Mouse (Mus musculus): Measurements from ENCODE around the gene B3galt4.
"Not testable (repeated sequence)": the region's sequence is repeated elsewhere in the genome, so short reads cannot be mapped to it uniquely, and the experiment has no call there.

Gene B3galt4

DNA sequence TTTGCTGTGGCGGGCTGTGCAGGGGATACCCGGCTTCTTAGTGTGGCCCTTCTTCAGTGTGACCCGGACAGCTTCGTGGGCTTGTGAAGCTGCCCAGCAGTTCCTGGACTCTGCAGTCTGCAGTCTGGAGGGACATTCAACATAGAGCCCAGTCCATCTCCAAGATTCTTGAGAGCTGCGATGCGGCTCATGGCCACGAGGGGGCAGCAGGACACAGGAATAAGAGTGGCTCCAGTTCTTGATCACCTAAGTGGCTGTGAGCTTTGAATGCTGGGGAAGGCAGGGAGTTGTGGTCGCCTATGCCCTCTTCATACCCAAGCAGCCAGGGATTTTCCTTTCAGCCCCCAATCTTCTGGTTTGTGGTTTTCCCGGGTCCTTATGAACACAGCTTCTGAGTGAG is 17.2 kb upstream of the B3galt4 start:
- DNase-seq (ENCODE audit: low read depth, low spot score): peak; percentile 28

DNA sequence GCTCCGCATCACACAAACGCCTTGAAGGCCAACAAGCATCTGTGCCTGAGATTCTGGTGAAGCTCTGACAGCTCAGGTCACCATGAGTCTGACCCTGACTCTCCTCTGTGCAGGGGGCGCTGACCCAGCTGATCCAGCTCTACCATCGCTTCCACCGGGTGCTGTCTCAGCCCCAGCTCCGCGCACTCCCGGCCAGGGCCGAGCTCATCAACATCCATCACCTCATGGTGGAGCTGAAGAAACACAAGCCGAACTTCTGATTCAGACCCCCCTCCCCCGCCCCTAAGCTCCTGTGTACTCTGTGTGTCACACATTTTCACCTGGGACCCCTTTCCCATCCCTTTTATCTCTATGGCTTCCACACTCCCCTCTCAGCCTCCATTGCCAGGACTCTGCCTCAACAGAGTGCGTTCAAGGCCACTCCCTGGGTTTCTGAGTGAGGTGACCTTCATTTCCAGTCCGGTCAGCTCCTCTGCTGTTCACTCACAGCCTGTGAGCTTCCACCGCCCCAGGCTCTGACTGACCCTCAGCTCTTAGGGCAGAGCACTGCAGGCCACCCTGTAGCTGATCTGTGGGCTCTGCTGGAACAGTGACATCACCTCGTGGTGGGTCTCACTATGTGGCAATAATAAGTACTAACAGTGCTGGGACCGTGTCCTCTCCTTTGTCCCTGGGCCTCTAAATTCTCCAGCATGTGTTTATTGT is 14.7 kb upstream of the B3galt4 start:
- DNase-seq (ENCODE audit: low read depth, low spot score): no peak

DNA sequence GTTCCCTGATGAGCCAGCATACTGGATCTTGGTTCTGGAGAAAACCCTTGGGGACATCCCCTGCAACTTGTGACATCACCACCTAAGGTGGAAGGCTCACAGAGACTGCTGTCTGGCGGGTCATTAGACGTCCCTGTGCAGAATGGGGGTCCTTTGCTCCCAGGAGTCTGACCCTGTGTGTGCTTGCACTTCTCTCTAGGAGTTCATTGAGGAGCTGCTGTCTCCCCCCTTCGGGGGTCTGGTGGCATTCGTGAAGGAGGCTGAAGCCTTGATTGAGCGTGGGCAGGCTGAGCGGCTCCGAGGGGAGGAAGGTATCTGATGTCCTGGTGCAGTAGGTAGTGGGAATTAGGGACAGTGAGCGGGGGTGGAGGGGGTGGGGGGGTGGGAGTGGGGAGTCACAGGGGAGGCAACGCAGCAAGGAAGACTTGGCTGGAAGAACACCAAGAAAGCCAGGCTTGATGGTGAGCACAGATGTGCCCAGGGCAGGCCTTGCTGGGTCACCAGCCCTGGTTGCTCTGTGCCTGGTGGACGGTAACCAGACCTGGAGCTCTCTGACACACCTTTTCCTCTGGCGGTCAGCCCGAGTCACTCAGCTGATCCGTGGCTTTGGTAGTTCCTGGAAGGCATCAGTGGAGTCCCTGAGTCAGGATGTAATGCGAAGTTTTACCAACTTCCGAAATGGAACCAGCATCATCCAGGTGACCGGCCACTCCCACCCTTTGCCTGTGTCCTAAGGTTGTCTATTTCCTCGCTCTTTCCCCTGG is 14.0 kb upstream of the B3galt4 start:
- DNase-seq (ENCODE audit: low read depth, low spot score): no peak

DNA sequence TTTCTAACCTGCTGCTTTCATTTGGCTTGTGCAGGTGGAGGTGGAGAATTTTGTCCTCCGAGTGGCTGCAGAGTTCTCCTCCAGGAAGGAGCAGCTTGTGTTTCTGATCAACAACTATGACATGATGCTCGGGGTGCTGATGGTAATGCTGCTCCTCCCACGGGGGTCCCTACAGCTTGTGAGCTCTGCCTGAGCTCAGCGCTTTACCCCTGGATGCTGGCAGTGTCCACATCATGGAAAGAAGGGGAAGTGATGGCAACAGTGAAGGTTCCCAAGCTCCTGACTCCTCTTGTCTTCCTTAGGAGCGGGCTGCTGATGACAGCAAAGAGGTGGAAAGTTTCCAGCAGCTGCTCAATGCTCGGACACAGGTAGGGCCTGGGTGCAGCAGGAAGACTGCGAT is 11.6 kb upstream of the B3galt4 start:
- no peak for DNase-seq (ENCODE audit: low read depth, low spot score)

DNA sequence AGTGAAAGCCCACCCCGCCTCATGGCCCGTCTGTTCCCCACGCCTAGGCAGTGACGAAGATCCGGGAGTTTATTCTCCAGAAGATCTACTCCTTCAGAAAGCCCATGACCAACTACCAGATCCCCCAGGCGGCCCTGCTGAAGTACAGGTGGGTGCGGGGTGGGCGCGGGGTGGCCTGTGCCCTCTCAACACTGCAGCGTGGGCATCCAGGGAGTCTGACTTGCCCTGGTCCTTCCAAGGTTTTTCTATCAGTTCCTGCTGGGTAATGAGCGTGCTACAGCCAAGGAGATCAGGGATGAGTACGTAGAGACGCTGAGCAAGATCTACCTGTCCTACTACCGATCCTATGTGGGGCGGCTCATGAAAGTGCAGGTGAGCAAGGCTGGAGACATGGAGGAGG is 8.7 kb upstream of the B3galt4 start:
- DNase-seq (ENCODE audit: low read depth, low spot score): no peak

DNA sequence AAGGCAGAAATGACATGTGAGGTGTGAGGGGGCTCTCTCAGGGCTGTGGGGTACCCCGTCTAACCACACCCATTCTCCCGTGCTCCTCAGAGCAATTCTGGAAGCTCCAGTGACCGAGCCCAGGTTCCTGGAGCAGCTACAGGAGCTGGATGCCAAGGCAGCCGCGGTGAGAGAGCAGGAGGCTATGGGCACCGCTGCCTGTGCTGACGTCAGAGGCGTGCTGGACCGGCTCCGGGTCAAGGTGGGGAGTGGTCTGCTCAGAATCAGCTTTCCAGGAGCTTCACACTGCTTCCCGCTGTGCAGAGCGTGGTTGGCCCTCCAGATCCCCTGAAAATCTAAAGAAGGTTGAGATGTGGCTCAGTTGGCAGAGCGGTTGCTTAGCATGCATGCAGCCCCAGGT is 7.8 kb upstream of the B3galt4 start:
- DNase-seq (ENCODE audit: low read depth, low spot score): no peak

DNA sequence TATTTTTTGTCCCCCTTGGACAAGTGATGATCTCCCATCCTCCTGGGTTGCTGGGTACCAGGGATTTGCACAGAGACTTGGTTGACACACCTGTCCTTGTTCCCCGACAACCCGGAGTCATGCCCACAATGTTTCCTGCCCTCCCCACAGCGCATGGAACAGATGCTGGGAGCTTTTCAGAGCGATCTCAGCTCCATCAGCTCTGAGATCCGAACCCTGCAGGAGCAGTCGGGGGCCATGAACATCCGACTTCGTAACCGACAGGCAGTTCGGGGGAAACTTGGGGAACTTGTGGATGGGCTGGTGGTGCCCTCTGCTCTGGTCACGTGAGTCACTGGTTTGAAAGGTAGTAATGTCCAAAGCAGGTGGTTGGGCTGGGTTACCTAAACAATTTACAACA is 7.2 kb upstream of the B3galt4 start:
- DNase-seq (ENCODE audit: low read depth, low spot score): no peak

DNA sequence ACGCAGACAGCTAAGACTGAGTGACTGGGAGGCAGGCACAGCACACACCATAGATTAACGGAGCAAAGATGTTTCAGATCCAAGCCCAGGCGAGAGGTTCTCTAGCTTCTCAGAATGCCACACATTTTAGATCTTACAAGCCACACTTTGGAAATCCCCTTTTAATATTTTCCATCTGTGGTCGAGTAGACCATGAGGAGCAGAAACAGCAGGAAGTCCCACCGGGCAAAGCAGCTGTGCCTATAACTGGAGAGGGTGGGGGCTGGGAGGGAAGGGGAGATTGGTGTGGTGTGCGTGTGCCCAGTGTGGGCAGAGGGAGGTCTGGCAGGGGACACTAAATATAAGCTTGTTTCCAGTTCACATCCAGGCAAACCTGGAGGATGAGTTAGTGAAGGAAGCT is 6.2 kb upstream of the B3galt4 start:
- no peak for DNase-seq (ENCODE audit: low read depth, low spot score)

DNA sequence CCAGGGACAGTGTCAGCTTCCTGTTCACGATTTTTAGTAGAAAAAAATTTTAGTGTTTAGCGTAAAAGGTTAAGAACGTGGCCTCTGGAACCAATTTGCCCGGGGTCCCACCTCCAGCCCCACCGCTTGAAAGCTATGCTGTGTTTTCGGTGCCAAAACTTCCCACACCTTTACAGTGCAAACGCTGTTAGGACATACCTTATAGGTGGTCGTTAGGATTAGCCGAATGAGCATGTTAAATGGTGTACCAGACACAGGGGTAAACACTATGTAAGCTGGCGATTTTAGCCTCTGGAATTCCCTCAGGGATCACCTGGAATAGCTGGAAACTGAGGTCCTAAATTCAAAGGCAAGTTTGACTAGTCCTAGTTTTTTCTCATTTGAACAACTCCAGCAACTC is 5.0 kb upstream of the B3galt4 start:
- DNase-seq (ENCODE audit: low read depth, low spot score): no peak

DNA sequence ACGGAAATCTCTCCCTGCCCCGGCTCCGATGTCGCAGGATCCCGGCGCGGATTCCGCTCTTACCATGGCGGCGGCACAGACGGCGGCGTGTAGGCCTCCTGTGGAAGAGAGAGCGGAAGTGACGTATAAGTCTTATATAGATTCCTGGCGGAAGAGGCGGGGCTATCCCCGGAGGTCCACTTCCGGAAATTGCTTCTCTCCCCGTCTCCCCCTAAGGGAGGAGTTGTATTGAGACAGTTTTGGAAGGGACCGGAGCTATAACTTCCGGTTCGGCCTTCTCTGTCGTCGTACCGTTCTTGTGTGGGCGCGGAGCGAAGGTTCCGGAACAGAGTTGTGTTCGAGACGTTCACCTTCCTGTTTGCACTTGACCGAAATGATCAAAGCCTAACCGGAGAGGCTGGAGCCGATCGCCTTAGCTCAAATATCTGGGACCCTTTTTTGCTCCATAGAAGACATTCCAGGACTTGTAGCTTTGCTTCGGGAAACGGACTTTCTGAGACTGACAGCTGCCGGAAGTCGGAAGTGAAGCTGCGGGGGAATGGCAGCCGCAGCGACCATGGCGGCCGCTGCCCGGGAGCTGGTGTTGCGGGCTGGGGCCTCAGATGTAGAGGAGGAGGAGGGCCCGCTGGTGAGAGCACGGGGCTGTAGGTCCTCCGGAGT is 4.4 kb upstream of the B3galt4 start, which contains the start of the genes Vps52 and Rps18:
TSS of gene Vps52 (plus strand) at position 258 of the 660 bp plus-strand sequence.
TSS of gene Rps18 (minus strand) at position 447 of the 660 bp plus-strand sequence.
- DNase-seq (ENCODE audit: low read depth, low spot score): peak; percentile 96

DNA sequence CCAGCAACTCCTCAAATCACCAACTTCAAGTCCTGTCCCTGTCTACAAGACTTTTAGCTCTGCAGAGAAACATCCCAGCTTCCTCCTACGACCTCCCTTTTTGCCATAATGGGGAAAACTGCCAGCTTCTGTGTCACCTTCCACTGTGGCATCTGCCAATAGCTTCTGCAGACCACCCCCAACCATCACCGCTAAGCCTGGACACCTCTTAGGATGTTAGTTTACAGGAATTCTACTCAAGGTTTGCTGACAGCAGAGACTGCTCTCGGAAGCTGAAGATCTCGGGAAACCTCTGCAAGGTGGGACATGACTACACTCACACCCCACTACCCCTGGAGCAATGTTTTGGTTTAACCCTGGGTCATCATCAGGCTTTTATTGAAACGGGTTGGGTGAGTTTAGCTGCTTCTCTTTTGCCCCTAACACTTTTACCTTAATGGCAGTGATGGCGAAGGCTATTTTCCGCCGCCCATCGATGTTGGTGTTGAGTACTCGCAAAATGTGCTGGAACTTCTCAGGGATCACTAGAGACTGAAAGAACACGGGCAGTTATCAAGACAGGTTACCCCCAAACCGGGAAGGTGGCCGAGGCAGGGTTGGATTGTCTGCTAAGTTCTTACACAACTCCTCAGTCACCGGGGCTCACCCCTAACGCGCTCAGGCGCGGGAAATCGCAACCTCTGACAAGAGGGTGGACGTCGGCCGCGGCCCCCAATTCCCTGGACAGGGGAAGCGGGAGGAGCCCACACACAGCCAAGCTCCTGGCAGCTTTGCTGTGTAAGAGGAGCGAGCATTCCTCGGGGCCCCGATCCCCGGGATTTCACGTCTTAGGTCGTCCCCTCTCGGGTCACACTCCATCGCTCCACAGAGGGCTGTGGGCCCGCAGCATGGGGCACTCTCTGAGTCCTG is 3.6 kb upstream of the B3galt4 start:
- DNase-seq (ENCODE audit: low read depth, low spot score): no peak

DNA sequence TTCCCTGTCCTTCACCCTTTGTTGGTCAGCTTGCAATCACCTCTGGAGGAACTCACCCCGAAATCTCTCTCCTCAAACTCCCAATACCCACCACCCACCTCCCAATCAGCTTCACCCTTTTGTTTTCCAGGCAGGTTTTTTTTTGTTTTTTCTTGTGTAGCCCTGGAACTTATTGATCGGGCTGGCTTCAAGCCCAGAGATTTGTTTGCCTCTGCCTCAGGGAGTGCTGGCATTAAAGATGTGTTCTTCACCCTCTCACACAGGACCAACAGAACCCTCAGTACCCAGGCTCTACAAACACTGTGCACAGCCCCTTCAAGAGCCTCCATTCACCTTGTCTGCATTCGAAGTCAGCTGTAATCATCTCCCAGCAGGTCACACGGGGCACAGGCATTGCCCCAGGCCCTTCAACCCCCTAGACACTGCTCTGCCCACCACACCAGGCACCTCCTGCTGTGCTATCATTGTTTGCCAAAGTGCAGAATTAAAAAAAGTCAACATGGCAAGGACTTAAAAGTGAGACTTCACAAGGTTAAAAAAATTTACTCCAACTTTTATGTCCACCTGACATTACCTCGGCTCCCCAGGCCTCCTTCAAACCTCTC is 2.8 kb upstream of the B3galt4 start:
- DNase-seq (ENCODE audit: low read depth, low spot score): no peak

DNA sequence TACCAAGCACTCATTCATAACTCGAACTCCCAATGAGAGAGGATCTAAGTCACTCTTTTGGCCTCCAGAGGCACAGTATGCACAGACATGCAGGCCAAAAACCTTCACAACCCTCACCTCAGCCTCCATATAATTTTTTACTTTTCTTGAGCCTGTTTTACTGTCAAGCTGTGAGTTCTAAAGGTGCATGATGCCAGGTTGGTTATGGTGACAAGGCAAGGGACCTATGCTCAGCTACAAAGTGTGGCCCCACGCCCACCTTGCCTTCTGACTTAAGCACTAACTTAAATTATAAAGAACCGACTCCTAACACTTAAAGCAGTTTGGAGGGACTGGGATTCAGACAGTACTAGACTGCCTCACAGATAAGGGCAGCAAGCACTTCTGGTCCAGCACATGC is 2.0 kb upstream of the B3galt4 start:
- no peak for DNase-seq (ENCODE audit: low read depth, low spot score)

DNA sequence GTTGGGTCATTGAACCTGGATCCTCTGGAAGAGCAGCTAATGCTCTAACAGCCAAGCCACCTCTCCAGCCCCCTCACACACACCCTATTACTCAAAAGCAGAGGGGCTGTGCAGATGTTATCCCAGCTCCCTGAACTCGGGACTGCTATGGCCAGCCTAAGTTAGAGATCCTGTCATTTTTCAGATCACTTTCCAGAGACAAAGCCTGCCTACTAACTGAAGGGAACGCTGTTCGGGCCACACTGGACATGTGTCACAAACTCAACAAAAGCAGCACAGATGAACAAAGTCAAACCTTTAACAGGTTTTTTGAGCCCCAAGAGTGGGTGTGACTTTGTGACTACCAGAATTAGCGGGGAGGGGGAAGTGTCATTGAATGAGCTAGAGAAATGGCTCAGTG is 1.6 kb upstream of the B3galt4 start:
- no peak for DNase-seq (ENCODE audit: low read depth, low spot score)

DNA sequence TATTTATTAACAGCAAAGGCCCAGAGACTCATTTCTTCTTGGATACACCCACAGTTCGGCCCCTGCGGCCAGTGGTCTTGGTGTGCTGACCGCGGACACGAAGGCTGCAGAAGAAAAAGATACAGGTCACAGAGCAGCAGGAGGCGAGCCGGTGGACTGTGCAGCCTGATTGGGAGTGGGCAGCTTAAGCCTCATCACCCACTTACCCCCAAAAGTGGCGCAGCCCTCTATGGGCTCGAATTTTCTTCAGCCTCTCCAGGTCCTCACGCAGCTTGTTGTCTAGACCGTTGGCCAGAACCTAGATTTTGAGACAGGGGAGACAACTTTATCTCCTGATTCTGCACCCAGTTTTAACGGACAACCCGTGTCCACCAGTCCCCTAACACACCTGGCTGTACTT is 727 bp upstream of the B3galt4 start:
- DNase-seq (ENCODE audit: low read depth, low spot score): not testable (repeated sequence)

DNA sequence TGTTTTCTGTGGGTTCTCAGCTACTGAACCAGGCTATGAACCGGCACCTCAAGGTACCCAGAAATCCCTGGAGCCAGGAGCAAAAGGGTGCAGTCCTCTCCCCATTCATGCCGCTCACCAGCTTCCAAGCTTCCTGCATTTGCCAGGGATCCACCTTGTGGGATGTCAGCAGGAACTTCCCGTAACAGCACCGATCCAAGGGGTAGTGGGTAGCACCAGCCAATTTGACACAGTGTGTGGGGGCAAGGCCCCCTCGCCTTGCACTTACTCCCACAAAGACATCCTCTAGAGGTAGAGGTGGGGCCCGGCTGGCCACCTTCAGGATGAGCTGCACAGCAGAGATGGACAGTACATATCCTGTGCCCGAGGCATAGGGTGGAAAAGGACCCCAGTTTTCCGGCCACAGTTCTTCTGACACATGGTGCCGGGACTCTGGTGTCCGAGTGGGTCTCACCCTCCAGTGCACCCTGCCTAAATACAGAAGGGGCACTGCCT is 1.1 kb downstream of the B3galt4 start:
- no peak for DNase-seq (ENCODE audit: low read depth, low spot score)

DNA sequence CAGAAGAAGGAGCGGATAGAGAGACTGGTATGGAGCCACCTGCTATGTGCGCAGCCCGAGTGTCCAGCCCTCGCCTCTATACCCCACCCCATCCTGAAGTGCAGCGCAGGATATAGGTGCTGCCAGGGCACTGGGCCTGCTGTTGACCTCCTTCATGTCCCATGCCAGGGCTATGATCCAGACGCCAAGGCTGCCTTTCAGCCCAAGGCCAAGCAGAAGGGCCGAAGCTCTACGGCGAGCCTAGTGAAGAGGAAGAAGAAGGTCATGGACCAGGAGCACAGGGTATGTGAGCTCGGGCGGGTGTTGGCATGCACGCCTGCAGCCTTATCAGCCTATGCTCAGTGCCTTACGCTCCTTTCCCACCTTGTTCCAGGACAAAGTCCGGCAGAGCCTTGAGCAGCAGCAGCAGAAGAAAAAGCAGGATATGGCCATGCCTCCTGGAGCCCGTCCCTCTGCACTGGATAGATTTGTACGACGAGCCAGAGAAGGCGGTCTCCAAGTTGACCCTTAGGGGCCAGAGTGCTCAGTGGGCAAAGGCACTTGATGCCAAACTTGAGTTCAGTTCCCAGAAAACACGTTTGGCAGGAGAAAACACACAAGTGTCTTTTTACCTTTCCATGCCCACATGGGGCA is 2.3 kb downstream of the B3galt4 start:
- DNase-seq (ENCODE audit: low read depth, low spot score): no peak

DNA sequence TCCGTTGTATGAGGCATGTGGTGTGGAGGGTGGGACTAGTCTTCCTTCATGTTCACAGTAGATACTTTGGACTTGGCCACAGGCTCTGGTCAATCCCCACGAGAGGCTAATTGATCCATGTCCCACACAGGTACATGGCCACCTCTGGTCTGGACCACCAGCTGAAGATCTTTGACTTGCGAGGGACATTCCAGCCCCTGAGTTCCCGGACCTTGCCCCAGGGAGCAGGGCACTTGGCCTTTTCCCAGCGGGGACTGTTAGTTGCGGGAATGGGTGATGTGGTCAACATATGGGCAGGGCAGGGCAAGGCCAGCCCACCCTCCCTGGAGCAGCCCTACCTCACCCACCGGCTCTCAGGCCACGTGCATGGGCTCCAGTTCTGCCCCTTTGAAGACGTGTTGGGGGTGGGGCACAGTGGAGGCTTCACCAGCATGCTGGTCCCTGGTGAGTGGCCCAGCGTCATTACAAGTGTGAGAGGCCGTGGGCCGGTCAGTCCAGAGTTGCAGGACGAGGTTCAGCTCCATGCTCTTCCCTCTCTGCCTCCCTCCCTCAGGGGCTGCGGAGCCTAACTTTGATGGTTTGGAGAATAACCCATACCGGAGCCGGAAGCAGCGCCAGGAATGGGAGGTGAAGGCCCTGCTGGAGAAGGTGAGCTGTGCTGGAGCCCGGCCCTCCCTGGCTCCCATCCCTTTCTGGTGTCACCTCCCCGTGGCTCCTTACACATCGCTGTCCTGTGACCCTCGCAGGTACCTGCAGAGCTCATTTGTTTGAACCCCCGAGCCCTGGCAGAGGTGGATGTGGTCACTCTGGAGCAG is 3.0 kb downstream of the B3galt4 start:
- no peak for DNase-seq (ENCODE audit: low read depth, low spot score)

DNA sequence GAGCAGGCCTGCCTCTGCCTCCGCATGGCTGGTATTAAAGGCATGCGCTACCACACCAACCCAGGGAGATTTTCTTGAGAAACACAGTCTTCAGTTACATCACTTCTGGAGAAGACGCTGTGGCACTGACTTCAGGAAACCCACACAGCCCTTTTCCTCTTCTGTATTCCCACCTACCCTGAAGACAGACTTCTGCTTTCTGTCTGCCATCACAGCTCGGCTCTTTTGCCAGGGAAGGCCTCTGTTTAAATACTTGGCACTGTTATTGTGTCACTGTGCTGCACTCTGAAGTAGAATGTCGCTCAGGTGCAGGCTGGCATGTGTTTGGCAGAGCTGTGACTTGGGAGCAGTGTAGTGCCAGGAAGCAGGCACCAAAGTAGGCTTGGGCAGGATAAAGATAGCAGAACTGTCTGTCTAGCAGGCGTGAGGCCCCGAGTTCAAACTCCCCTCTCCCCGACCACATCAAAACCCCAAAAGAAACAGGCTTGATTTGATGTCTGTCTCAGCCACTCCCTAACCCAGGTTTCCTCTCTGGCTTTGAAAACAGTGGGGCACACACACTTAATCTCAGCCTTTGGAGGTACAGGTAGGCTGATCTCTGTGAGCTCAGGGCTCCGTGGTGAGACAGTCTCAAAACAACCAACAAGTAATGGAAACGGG is 3.7 kb downstream of the B3galt4 start:
- no peak for DNase-seq (ENCODE audit: low read depth, low spot score)

All from brain, embryonic 18.5 days (tissue).